Mouse (Mus musculus): ENCODE measurements around the gene S100a11. TPM values are rescaled to one million over a fixed set of nuclear protein-coding genes. Genes with fewer than 3 reads are reported as not detected.
"Not testable (repeated sequence)": the region's sequence is repeated elsewhere in the genome, so short reads cannot be mapped to it uniquely, and the experiment has no call there.

Gene S100a11
- 351 and 358 TPM in 2 replicates for polyA plus RNA-seq (2014; fragmentation: Nextera tagmentation; extraction: Ambion mirVana)

GRCm38 (mm10) chr3:93520330-93521193, at the start of gene S100a11:
Gene S100a11, plus strand, starts transcription at chr3:93520488.
- no peaks in the 10 kb centered on the region for H3K36me3 ChIP-seq (ENCODE audit: control insufficient read depth, insufficient read depth, low read length)
- H3K4me3 ChIP-seq (ENCODE audit: low read depth, low read length), result peak within 1 kb of the TSS; percentile 48
- H3K9me3 ChIP-seq (ENCODE audit: control insufficient read depth, low read length), result no peaks in the 10 kb centered on the region
- no peaks in the 10 kb centered on the region for H3K27me3 ChIP-seq (ENCODE audit: control insufficient read depth, insufficient read depth, low read length)
- no peaks in the 10 kb centered on the region for H3K4me1 ChIP-seq (ENCODE audit: control insufficient read depth, insufficient read depth, low read length)
- ATAC-seq (ENCODE audit: low FRiP score) (peak; percentile 95), DNase-seq (ENCODE audit: low spot score, missing footprints) (peak; percentile 94)
- WGBS, result under 1% methylated on average over 38 of the region's 38 CpGs
- H3K27ac ChIP-seq (ENCODE audit: low read depth, low read length), result no peak within 1 kb of the TSS
- peak within 1 kb of the TSS; percentile 68 for H3K9ac ChIP-seq (ENCODE audit: low read length)
- peak within 1 kb of the TSS; percentile 72 for H3K4me2 ChIP-seq

GRCm38 (mm10) chr3:93480053-93480452, 40.2 kb upstream of the S100a11 start:
- Histone ChIP-seq H3K27ac (ENCODE audit: low read depth, low read length) (no peak overlapping the region), H3K4me3 (ENCODE audit: low read depth, low read length) (no peak overlapping the region), H3K36me3 (ENCODE audit: control insufficient read depth, insufficient read depth, low read length) (no peaks in the 10 kb centered on the region), H3K9ac (ENCODE audit: low read length) (no peak overlapping the region), H3K4me2 (no peak overlapping the region), H3K4me1 (ENCODE audit: control insufficient read depth, insufficient read depth, low read length) (no peaks in the 10 kb centered on the region), H3K27me3 (ENCODE audit: control insufficient read depth, insufficient read depth, low read length) (no peaks in the 10 kb centered on the region), H3K9me3 (ENCODE audit: control insufficient read depth, low read length) (no peaks in the 10 kb centered on the region)
- 87% methylated on average over 1 of the region's 1 CpGs for WGBS
- ATAC-seq (ENCODE audit: low FRiP score) (no peak), DNase-seq (ENCODE audit: low spot score, missing footprints) (no peak)

GRCm38 (mm10) chr3:93481982-93482616, 38.2 kb upstream of the S100a11 start:
- no peak overlapping the region for H3K27ac ChIP-seq (ENCODE audit: low read depth, low read length)
- ATAC-seq (ENCODE audit: low FRiP score) (no peak), DNase-seq (ENCODE audit: low spot score, missing footprints) (no peak)
- no peak overlapping the region for H3K4me3 ChIP-seq (ENCODE audit: low read depth, low read length)
- H3K4me1 ChIP-seq (ENCODE audit: control insufficient read depth, insufficient read depth, low read length), result no peaks in the 10 kb centered on the region
- no peaks in the 10 kb centered on the region for H3K27me3 ChIP-seq (ENCODE audit: control insufficient read depth, insufficient read depth, low read length)
- 87% methylated on average over 2 of the region's 2 CpGs for WGBS
- H3K9me3 ChIP-seq (ENCODE audit: control insufficient read depth, low read length), result no peaks in the 10 kb centered on the region
- H3K4me2 ChIP-seq, result no peak overlapping the region
- H3K36me3 ChIP-seq (ENCODE audit: control insufficient read depth, insufficient read depth, low read length), result no peaks in the 10 kb centered on the region
- no peak overlapping the region for H3K9ac ChIP-seq (ENCODE audit: low read length)

GRCm38 (mm10) chr3:93485611-93486010, 34.7 kb upstream of the S100a11 start:
- Histone ChIP-seq H3K4me1 (ENCODE audit: control insufficient read depth, insufficient read depth, low read length) (no peaks in the 10 kb centered on the region), H3K27me3 (ENCODE audit: control insufficient read depth, insufficient read depth, low read length) (no peaks in the 10 kb centered on the region), H3K36me3 (ENCODE audit: control insufficient read depth, insufficient read depth, low read length) (no peaks in the 10 kb centered on the region), H3K27ac (ENCODE audit: low read depth, low read length) (no peak overlapping the region), H3K9me3 (ENCODE audit: control insufficient read depth, low read length) (no peaks in the 10 kb centered on the region), H3K4me2 (no peak overlapping the region), H3K4me3 (ENCODE audit: low read depth, low read length) (no peak overlapping the region), H3K9ac (ENCODE audit: low read length) (no peak overlapping the region)
- ATAC-seq (ENCODE audit: low FRiP score) (no peak), DNase-seq (ENCODE audit: low spot score, missing footprints) (no peak)
- 88% methylated on average over 3 of the region's 3 CpGs for WGBS

GRCm38 (mm10) chr3:93488541-93488940, 31.7 kb upstream of the S100a11 start:
- Histone ChIP-seq H3K4me3 (ENCODE audit: low read depth, low read length) (no peak overlapping the region), H3K36me3 (ENCODE audit: control insufficient read depth, insufficient read depth, low read length) (no peaks in the 10 kb centered on the region), H3K9ac (ENCODE audit: low read length) (no peak overlapping the region), H3K27ac (ENCODE audit: low read depth, low read length) (no peak overlapping the region), H3K9me3 (ENCODE audit: control insufficient read depth, low read length) (no peaks in the 10 kb centered on the region), H3K4me1 (ENCODE audit: control insufficient read depth, insufficient read depth, low read length) (no peaks in the 10 kb centered on the region), H3K4me2 (no peak overlapping the region), H3K27me3 (ENCODE audit: control insufficient read depth, insufficient read depth, low read length) (no peaks in the 10 kb centered on the region)
- WGBS, result 81% methylated on average over 2 of the region's 2 CpGs
- ATAC-seq (ENCODE audit: low FRiP score) (no peak), DNase-seq (ENCODE audit: low spot score, missing footprints) (no peak)

GRCm38 (mm10) chr3:93492176-93492575, 28.1 kb upstream of the S100a11 start:
- WGBS, result 79% methylated on average over 3 of the region's 3 CpGs
- H3K27ac ChIP-seq (ENCODE audit: low read depth, low read length), result no peak overlapping the region
- no peaks in the 10 kb centered on the region for H3K27me3 ChIP-seq (ENCODE audit: control insufficient read depth, insufficient read depth, low read length)
- no peak for DNase-seq (ENCODE audit: low spot score, missing footprints)
- no peaks in the 10 kb centered on the region for H3K36me3 ChIP-seq (ENCODE audit: control insufficient read depth, insufficient read depth, low read length)
- ATAC-seq (ENCODE audit: low FRiP score), result no peak
- H3K9me3 ChIP-seq (ENCODE audit: control insufficient read depth, low read length), result no peaks in the 10 kb centered on the region
- no peaks in the 10 kb centered on the region for H3K4me1 ChIP-seq (ENCODE audit: control insufficient read depth, insufficient read depth, low read length)
- H3K4me3 ChIP-seq (ENCODE audit: low read depth, low read length), result no peak overlapping the region
- no peak overlapping the region for H3K9ac ChIP-seq (ENCODE audit: low read length)
- no peak overlapping the region for H3K4me2 ChIP-seq

GRCm38 (mm10) chr3:93493992-93494391, 26.3 kb upstream of the S100a11 start:
- H3K4me3 ChIP-seq (ENCODE audit: low read depth, low read length), result no peak overlapping the region
- no peak overlapping the region for H3K9ac ChIP-seq (ENCODE audit: low read length)
- no peak overlapping the region for H3K4me2 ChIP-seq
- ATAC-seq (ENCODE audit: low FRiP score) (peak; percentile 91), DNase-seq (ENCODE audit: low spot score, missing footprints) (peak; percentile 96)
- H3K27me3 ChIP-seq (ENCODE audit: control insufficient read depth, insufficient read depth, low read length), result no peaks in the 10 kb centered on the region
- no peaks in the 10 kb centered on the region for H3K9me3 ChIP-seq (ENCODE audit: control insufficient read depth, low read length)
- no peaks in the 10 kb centered on the region for H3K36me3 ChIP-seq (ENCODE audit: control insufficient read depth, insufficient read depth, low read length)
- no peak overlapping the region for H3K27ac ChIP-seq (ENCODE audit: low read depth, low read length)
- WGBS, result 4% methylated on average over 4 of the region's 4 CpGs
- no peaks in the 10 kb centered on the region for H3K4me1 ChIP-seq (ENCODE audit: control insufficient read depth, insufficient read depth, low read length)

- WGBS, result 30% methylated on average over 5 of the region's 5 CpGs
Measured at GRCm38 (mm10) chr3:93494774-93495173, 25.5 kb upstream of the S100a11 start.

GRCm38 (mm10) chr3:93497131-93497530, 23.2 kb upstream of the S100a11 start:
- no peak for ATAC-seq (ENCODE audit: low FRiP score)
- 83% methylated on average over 3 of the region's 3 CpGs for WGBS

More at GRCm38 (mm10) chr3:93494774-93495173, 25.5 kb upstream of the S100a11 start:
- not testable (repeated sequence) for H3K4me3 ChIP-seq (ENCODE audit: low read depth, low read length); ATAC-seq (ENCODE audit: low FRiP score); H3K27ac ChIP-seq (ENCODE audit: low read depth, low read length); H3K9me3 ChIP-seq (ENCODE audit: control insufficient read depth, low read length); DNase-seq (ENCODE audit: low spot score, missing footprints); H3K4me2 ChIP-seq; H3K36me3 ChIP-seq (ENCODE audit: control insufficient read depth, insufficient read depth, low read length); H3K4me1 ChIP-seq (ENCODE audit: control insufficient read depth, insufficient read depth, low read length); H3K9ac ChIP-seq (ENCODE audit: low read length); H3K27me3 ChIP-seq (ENCODE audit: control insufficient read depth, insufficient read depth, low read length)

More at GRCm38 (mm10) chr3:93497131-93497530, 23.2 kb upstream of the S100a11 start:
- no peaks in the 10 kb centered on the region for H3K9me3 ChIP-seq (ENCODE audit: control insufficient read depth, low read length)
- H3K27me3 ChIP-seq (ENCODE audit: control insufficient read depth, insufficient read depth, low read length), result no peaks in the 10 kb centered on the region
- no peak overlapping the region for H3K9ac ChIP-seq (ENCODE audit: low read length)
- no peak overlapping the region for H3K4me3 ChIP-seq (ENCODE audit: low read depth, low read length)
- no peaks in the 10 kb centered on the region for H3K36me3 ChIP-seq (ENCODE audit: control insufficient read depth, insufficient read depth, low read length)
- no peaks in the 10 kb centered on the region for H3K4me1 ChIP-seq (ENCODE audit: control insufficient read depth, insufficient read depth, low read length)
- no peak overlapping the region for H3K27ac ChIP-seq (ENCODE audit: low read depth, low read length)
- no peak for DNase-seq (ENCODE audit: low spot score, missing footprints)
- no peak overlapping the region for H3K4me2 ChIP-seq

Data from midbrain, embryonic 11.5 days (tissue).